Mouse (Mus musculus): Measurements from ENCODE around the gene Otub2. TPM values are rescaled to one million over a fixed set of nuclear protein-coding genes. Genes with fewer than 3 reads are reported as not detected.
"Not testable (repeated sequence)": the region's sequence is repeated elsewhere in the genome, so short reads cannot be mapped to it uniquely, and the experiment has no call there.

The Otub2 gene
- total and polyA plus RNA-seq, 3 experiments, result 8.4 to 126 (median 12.3) TPM

- Histone ChIP-seq H3K27ac (ENCODE audit: control insufficient read depth, low read depth, low read length) (no peak within 1 kb of the TSS), H3K4me3 (ENCODE audit: control insufficient read depth in 1 of 2, insufficient read depth in 1 of 2, low read depth in 2 of 2, low read length in 2 of 2) (0 out of 4 replicates have a peak within 1 kb of the TSS, but pooled peaks of 1 of the 2 experiments have one; percentile 21), H3K9me3 (replicated peaks; ENCODE audit: insufficient read depth, low read length) (no peaks in the 10 kb centered on the region), H3K4me1 (ENCODE audit: control insufficient read depth in 1 of 2, insufficient read depth in 2 of 2, low read length in 2 of 2) (peaks cover 0 to 4% of the 10 kb centered on the region in 2 experiments; a peak in 2 of 4 replicates), H3K27me3 (ENCODE audit: control insufficient read depth in 1 of 2, insufficient read depth in 2 of 2, low read length in 2 of 2) (no peaks in the 10 kb centered on the region; a peak in 1 of 4 replicates), H3K9ac (ENCODE audit: control insufficient read depth, low read depth, low read length, poor library complexity, severe bottlenecking) (no peak within 1 kb of the TSS), H3K79me2 (ENCODE audit: control insufficient read depth, insufficient read depth, low read length, poor library complexity) (no peaks in the 10 kb centered on the region), H3K36me3 (ENCODE audit: control insufficient read depth in 1 of 2, insufficient read depth in 2 of 2, low read length in 2 of 2) (no peaks in the 10 kb centered on the region)
- peak; percentile 82 for DNase-seq (ENCODE audit: low read depth, low spot score)
- TF ChIP-seq TAL1 (IDR thresholded peaks at IDR 0.05; ENCODE audit: low read length) (no peak), MXI1 (IDR thresholded peaks at IDR 0.05; ENCODE audit: low read depth, low read length) (no peak), TCF12 (IDR thresholded peaks at IDR 0.05; ENCODE audit: low read depth, low read length) (no peak), TBP (IDR thresholded peaks at IDR 0.05; ENCODE audit: low read depth, low read length) (peak; percentile 64), RCOR1 (IDR thresholded peaks at IDR 0.05; ENCODE audit: low read depth, low read length) (0 out of 2 replicates have a peak, but pooled peaks have one; percentile 26), SIN3A (IDR thresholded peaks at IDR 0.05; ENCODE audit: low read length) (0 out of 2 replicates have a peak, but pooled peaks have one; percentile 21)
These were observed 55.0 kb downstream of the Otub2 start, which contains the start of gene Ifi27l2a for GRCm38 (mm10) chr12:103443524-103443923. TSS of gene Ifi27l2a (minus strand) at chr12:103443680.

DNA sequence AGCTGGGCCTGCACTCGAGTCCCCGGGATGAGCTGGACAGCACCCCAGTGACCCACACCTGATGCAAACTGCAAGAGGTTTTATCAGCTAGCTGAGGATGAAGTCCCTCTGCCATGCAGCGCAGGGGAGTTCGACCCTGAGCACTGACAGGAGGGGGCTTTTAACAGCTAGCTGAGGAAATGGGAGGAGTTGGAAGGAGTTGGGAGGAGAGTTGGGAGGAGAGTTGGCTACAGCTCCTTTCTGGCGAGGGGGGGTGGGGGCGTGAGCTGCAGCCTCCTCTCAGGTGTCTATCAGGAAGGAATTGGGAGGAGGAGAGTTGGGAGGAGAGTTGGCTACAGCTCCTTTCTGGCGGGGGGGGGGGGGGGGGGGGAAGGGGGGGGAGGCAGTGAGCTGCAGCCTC lies 55.8 kb downstream of the Otub2 start:
- H3K4me3 ChIP-seq (ENCODE audit: control insufficient read depth in 1 of 2, insufficient read depth in 1 of 2, low read depth in 2 of 2, low read length in 2 of 2); H3K27ac ChIP-seq (ENCODE audit: control insufficient read depth, low read depth, low read length); H3K27me3 ChIP-seq (ENCODE audit: control insufficient read depth in 1 of 2, insufficient read depth in 2 of 2, low read length in 2 of 2); H3K9ac ChIP-seq (ENCODE audit: control insufficient read depth, low read depth, low read length, poor library complexity, severe bottlenecking); H3K79me2 ChIP-seq (ENCODE audit: control insufficient read depth, insufficient read depth, low read length, poor library complexity); H3K4me1 ChIP-seq (ENCODE audit: control insufficient read depth in 1 of 2, insufficient read depth in 2 of 2, low read length in 2 of 2); DNase-seq (ENCODE audit: low read depth, low spot score); H3K9me3 ChIP-seq (replicated peaks; ENCODE audit: insufficient read depth, low read length); H3K36me3 ChIP-seq (ENCODE audit: control insufficient read depth in 1 of 2, insufficient read depth in 2 of 2, low read length in 2 of 2): not testable (repeated sequence)

- Histone ChIP-seq H3K4me3 (ENCODE audit: control insufficient read depth in 1 of 2, insufficient read depth in 1 of 2, low read depth in 2 of 2, low read length in 2 of 2) (no peak overlapping the region), H3K27me3 (ENCODE audit: control insufficient read depth in 1 of 2, insufficient read depth in 2 of 2, low read length in 2 of 2) (no peaks in the 10 kb centered on the region; a peak in 1 of 4 replicates), H3K9me3 (replicated peaks; ENCODE audit: insufficient read depth, low read length) (no peaks in the 10 kb centered on the region), H3K4me1 (ENCODE audit: control insufficient read depth in 1 of 2, insufficient read depth in 2 of 2, low read length in 2 of 2) (peaks cover 0 to 4% of the 10 kb centered on the region in 2 experiments; a peak in 2 of 4 replicates), H3K9ac (ENCODE audit: control insufficient read depth, low read depth, low read length, poor library complexity, severe bottlenecking) (no peak overlapping the region), H3K79me2 (ENCODE audit: control insufficient read depth, insufficient read depth, low read length, poor library complexity) (no peaks in the 10 kb centered on the region), H3K27ac (ENCODE audit: control insufficient read depth, low read depth, low read length) (no peak overlapping the region), H3K36me3 (ENCODE audit: control insufficient read depth in 1 of 2, insufficient read depth in 2 of 2, low read length in 2 of 2) (no peaks in the 10 kb centered on the region)
- no peak for DNase-seq (ENCODE audit: low read depth, low spot score)
- no peak for TF ChIP-seq MAFK (IDR thresholded peaks at IDR 0.05; ENCODE audit: borderline replicate concordance, low read depth, low read length)
These were observed 56.6 kb downstream of the Otub2 start for GRCm38 (mm10) chr12:103445060-103445459.

DNA sequence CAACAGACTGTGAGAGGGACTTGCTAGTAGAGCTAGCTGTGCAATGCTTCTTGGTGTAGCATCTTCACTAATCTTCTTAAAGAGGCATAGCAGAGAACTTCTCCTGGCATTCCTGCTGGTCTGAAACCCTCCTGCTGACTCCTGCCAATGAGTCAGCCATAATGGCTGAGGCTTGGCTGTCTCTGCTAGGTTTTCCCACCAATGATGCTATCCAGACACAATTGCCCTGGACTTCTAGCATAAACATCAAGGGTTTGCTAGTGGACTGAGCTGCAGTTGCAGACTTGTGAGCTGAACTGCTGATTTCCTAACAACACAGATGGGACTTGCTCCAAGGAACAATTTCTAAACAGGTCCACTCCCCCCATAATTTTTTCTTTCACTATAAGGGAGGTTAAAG lies 64.9 kb downstream of the Otub2 start:
- TF ChIP-seq MYC (IDR thresholded peaks at IDR 0.05; ENCODE audit: low read depth, low read length) (no peak), POLR2AphosphoS2 (IDR thresholded peaks at IDR 0.05; ENCODE audit: low read length) (no peak), ZC3H11A (IDR thresholded peaks at IDR 0.05; ENCODE audit: low read depth, low read length) (no peak), MXI1 (IDR thresholded peaks at IDR 0.05; ENCODE audit: low read depth, low read length) (no peak), CHD2 (IDR thresholded peaks at IDR 0.05; ENCODE audit: low read length) (no peak), ELF1 (IDR thresholded peaks at IDR 0.05; ENCODE audit: low read depth, low read length) (no peak), TAL1 (IDR thresholded peaks at IDR 0.05; ENCODE audit: low read length) (no peak), SMC3 (IDR thresholded peaks at IDR 0.05; ENCODE audit: low read depth, low read length) (no peak), TCF12 (IDR thresholded peaks at IDR 0.05; ENCODE audit: low read depth, low read length) (no peak), MEF2A (IDR thresholded peaks at IDR 0.05; ENCODE audit: extremely low read depth, insufficient replicate concordance, low read depth, low read length, poor library complexity, severe bottlenecking) (no peak), USF1 (IDR thresholded peaks at IDR 0.05; ENCODE audit: low read depth, low read length) (no peak), HCFC1 (IDR thresholded peaks at IDR 0.05; ENCODE audit: low read depth, low read length) (no peak), NRF1 (IDR thresholded peaks at IDR 0.05; ENCODE audit: insufficient read depth, low read depth, low read length, poor library complexity, severe bottlenecking) (no peak), CHD1 (IDR thresholded peaks at IDR 0.05; ENCODE audit: low read depth, low read length) (no peak), TBP (IDR thresholded peaks at IDR 0.05; ENCODE audit: low read depth, low read length) (no peak)
- Histone ChIP-seq H3K4me1 (ENCODE audit: control insufficient read depth in 1 of 2, insufficient read depth in 2 of 2, low read length in 2 of 2) (peaks cover 0 to 2% of the 10 kb centered on the region in 2 experiments; a peak in 1 of 4 replicates), H3K36me3 (ENCODE audit: control insufficient read depth in 1 of 2, insufficient read depth in 2 of 2, low read length in 2 of 2) (0 out of 4 replicates have a peak, but pooled peaks cover 0 to 2% of the 10 kb centered on the region in 2 experiments), H3K9me3 (replicated peaks; ENCODE audit: insufficient read depth, low read length) (no peaks in the 10 kb centered on the region), H3K27me3 (ENCODE audit: control insufficient read depth in 1 of 2, insufficient read depth in 2 of 2, low read length in 2 of 2) (peaks cover 0 to 4% of the 10 kb centered on the region in 2 experiments; a peak in 2 of 4 replicates), H3K79me2 (ENCODE audit: control insufficient read depth, insufficient read depth, low read length, poor library complexity) (no peaks in the 10 kb centered on the region), H3K4me3 (ENCODE audit: control insufficient read depth in 1 of 2, insufficient read depth in 1 of 2, low read depth in 2 of 2, low read length in 2 of 2) (no peak overlapping the region), H3K9ac (ENCODE audit: control insufficient read depth, low read depth, low read length, poor library complexity, severe bottlenecking) (no peak overlapping the region), H3K27ac (ENCODE audit: control insufficient read depth, low read depth, low read length) (no peak overlapping the region)
- no peak for DNase-seq (ENCODE audit: low read depth, low spot score)

Measured in MEL (cell line).